Mouse (Mus musculus) layer of hippocampus, adult 18-20 months (tissue): ENCODE data around the gene Dnajb2. TPM values are rescaled to one million over a fixed set of nuclear protein-coding genes. Genes with fewer than 3 reads are reported as not detected.
A peak's percentile ranks its signal among the peaks of the same experiment; 100 is the strongest.

Experiments
- DNase-seq, 2 experiments: peaks; one replicate each; pipeline ENCODE4 v3.0.0; 2022; ENCODE audit warnings: low spot score in 2 of 2
- total RNA-seq, 2 experiments: library from RNA; stranded (reverse); gene quantifications; 2 replicates each; pipeline ENCODE4 v1.2.3; 2021

Dnajb2 gene
- total RNA-seq, 2 experiments from 2014 or later = 93.4 to 100 TPM

DNA sequence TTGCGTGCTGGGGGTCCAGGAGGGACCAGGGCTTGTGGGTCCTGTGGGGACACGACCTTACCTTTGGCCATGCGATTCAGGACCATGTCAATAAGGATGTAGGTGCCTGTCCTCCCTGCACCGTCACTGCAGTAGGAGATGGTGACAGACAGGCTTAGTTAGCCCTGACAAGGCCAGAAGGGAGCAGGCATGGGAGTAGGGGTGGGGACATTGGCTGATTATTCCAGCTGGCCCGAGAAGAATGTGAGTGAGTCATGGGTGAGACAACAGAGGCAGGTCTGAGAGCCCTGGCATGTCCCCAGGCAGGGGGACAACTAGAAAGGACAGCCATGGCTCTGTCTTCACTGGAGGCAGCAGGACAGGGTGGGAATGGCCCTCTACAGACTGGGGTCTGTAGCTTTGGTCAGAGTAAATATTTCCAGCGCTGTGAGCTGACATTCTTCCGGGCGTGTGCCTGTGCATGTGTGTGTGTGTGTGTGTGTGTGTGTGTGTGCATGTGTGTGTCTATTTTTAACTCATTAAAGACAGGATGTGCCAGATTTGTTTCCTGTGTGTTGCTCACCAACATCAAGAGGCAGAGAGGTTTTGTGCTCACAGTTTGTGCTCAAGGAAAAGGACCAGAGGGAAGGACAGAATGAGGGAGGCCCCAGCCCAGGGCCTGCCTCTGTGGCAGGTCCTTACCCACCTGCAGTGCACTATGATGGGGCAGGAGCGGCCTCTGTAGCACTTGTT is 12.0 kb downstream of the Dnajb2 start:
- DNase-seq = peak in 1 of 2 experiments; percentile 63

- no peak for DNase-seq
Observed at GRCm38 (mm10) chr1:75250498-75250897, 14.3 kb downstream of the Dnajb2 start.

DNA sequence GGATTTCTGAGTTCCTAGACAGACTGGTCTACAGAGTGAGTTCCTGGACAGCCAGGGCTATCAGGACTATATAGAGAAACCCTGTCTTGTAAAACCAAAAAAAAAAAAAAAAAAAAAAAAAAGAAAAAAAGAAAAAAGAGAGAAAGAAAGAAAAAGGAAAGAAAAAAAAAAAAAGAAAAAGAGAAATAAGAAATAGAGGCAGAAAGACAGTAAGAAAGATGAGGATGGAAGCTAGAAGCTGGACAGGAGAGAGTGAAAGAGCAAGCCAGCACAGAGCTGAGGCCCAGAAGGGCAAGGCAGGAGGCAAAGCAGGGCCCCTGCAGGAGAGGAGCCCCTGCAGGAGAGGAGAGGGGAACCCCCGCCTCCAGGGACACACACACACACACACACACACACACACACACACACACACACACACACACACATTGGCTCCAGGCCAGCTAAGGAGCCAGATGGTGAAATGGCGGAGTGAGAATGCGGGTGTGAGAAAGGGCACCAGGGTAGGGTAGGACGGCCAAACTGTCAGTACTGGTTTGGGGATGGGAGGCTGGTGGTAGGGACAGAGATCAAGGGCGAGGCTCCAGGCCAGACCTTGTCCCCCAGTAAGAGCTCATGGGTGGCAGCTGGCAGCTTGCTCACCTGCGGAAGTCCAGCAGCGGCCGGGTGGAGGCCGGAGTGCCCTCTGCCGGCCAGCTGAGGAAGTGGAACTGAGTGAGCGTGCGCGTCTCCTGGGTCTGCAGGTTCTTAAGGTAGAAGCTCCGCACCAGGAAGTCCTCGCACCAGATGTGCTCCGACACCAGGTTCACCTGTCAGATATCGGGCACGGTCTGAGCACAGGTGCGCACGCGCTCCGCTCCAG is 15.1 kb downstream of the Dnajb2 start:
- peak in 1 of 2 experiments; percentile 70 for DNase-seq

DNA sequence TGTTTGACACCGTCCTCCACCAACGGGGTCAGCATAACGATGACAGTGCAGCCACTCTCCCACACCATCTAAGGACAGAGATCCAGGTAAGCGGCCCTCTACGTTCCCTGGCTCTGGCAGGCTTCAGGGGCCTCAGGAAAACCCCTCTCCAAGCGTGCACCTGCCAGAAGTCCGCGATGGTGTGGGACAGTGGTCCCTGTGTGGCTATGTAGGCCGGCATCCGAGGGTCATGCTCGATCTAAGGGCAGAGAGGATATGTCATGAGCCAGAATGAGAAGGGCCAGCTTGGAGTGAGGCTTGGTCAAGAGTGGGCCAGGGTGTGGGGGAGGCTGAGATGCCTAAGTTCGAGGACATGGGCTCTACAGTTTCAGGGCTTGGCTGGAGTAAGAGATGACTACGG is 16.1 kb downstream of the Dnajb2 start:
- no peak for DNase-seq

- DNase-seq = no peak
Observed at GRCm38 (mm10) chr1:75253029-75253428, 16.8 kb downstream of the Dnajb2 start.

- DNase-seq = peak; percentile 61 to 90
Observed at GRCm38 (mm10) chr1:75253849-75254624, 17.8 kb downstream of the Dnajb2 start.

- DNase-seq = peak in 1 of 2 experiments; percentile 58
Observed at GRCm38 (mm10) chr1:75254625-75255013, 18.4 kb downstream of the Dnajb2 start.

GRCm38 (mm10) chr1:75255516-75256046 is 19.4 kb downstream of the Dnajb2 start:
- no peak for DNase-seq

DNA sequence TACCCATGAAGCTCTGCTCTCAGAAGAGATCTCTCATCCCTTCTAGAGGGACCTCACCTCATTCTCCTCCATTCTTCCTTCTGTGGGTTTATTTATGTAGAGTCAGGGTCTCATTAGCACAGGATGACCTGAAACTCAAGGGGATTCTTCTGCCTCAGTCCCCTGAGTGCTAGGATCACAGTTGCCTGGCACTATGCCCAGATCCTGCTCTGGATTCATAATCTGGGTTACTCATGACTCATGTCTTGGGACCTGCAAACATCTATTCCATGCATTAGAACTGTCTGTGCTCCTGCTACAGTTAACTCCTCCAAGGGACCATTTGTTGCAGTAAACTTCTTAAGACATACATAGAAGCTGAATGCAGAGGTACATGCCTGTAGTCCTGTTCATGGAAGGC is 25.1 kb downstream of the Dnajb2 start:
- DNase-seq = no peak

DNA sequence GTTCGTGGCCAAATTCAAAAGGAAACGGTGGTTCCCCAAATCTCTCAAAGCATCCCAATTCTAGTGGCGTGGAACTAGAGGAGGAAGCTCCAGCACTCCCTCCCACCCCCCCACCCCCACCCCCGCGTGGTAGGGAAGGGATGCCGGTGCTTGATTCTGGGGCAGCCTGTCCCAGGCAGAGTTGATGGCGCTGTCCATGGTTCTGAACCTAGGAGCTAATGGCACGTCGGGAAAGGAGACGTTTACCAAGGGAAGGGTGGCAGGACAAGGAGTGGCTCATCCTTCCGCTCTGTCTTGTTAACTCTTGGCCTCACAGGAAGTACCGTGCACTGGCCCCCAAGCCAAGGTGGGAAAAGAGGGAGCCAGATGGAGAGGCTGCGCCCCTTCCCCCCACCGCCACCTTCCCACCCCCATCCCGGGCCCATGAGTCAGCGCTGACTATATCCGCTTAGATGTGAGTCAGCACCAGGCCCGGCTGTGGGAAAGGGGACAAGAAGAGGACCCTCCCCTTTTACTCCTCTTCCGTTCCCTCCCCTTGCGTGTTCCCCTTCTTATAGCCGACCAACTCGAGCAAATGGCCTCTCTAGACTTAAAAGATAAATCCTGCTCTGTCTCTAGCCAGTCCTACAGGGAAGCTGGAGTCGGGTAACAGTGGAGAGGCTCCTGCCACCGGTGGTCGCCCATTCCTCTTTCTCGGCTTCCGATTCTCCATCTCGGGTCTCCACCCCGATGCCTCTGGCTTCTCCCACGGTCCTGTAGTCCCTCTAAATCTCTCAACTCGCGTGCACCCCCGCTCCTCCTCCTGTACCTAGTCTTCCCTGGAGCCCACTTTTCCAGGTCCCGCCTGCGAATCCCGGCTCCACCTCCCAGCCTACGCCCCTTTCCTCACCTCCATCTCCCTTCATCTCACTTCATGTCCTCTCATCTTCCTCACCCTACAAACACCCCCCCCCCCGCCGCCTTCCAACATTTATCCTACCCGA is 27.1 kb downstream of the Dnajb2 start:
- DNase-seq = peak in 1 of 2 experiments; percentile 61

GRCm38 (mm10) chr1:75264091-75264880 is 28.1 kb downstream of the Dnajb2 start, which contains the start of gene Ptprn:
TSS of gene Ptprn (minus strand) at chr1:75264502.
- peak; percentile 78 to 79 for DNase-seq

DNA sequence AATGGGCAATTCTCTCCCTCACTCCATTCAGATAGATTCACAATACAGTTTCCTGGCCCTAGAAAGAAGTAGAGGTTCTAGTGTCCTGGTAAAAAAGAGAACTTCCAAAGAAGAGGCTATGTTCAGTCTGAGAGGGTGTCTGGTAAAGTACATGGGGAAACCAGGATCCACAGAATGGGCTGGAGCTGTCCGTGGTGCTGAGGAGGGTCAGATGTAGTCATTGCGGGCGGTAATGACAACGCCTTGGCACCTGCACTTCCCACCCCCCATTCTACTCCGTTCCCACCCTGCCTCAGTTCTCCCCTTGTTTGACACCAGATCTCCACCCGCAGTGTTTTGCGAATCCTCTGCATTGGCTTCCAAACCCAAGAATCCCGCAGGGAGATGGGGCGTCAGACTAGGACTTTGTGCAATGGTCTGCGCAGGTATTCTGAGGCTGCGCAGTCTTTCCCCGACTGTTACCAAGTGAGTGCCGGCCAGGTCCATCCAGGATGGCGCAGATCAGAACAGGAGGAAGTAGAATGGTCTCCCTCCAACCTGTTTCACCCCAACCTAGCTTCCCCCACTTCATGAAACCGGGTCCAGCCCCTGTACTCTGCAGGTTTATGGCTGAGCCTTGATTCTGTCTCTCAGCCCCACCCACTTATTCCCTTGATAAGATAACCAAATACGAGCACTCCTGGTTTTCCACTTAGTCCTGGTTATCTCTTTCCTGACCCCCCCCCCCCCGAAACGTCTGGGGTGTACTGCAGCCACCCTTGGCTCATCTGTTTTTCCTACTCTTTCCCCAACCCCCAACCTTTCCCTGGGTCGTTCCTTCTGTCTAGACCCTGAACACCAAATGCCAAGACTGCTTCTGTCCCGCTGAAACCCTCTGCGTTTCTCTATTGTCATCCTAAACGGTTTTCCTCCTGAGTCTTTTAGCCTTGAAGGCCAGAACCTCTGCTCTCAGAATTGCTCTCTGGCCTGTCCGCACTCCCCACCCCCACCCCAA is 41.3 kb downstream of the Dnajb2 start:
- no peak for DNase-seq

- no peak for DNase-seq
Observed at GRCm38 (mm10) chr1:75278228-75278627, 42.0 kb downstream of the Dnajb2 start, which contains the start of gene Resp18. TSS of gene Resp18 (minus strand) at chr1:75278415.

DNA sequence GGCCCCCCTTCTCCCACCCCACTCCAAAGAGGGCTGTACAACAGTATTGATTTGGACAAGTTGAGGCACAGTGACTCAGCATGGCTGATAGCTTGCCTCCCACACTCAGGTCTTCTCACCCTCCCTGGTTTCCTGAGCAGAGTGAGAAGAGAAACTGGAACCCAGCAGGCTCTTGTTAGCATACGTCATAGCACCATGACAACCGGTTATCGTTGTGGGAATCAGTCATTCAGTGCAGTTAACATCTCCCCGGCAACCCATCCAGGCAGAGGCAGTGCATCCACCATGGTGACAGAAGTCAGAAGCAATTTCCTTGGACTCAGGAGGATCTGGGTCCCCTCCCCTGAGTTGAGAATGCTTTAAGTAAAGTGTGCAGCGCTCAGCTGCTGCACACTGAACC is 46.8 kb downstream of the Dnajb2 start:
- DNase-seq = peak; percentile 38 to 49

DNA sequence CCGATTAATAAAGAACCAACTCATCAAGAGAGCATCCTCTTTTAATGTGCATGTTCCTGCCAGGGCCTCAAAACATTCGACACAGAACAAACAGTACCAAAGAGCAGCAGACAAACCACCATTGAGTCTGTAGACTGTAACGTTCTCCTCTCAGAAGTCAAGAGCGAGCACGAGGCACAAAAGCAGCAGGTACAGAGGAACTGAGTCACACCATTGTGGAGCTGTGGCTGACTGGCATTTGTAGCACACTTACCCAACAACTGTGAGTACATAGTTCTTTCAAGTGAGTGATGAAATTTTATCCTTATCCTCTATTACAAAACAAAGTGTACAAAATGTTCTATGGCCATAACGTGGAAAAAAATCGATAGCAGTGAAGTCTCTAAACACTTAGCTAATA is 48.7 kb downstream of the Dnajb2 start:
- no peak for DNase-seq

DNA sequence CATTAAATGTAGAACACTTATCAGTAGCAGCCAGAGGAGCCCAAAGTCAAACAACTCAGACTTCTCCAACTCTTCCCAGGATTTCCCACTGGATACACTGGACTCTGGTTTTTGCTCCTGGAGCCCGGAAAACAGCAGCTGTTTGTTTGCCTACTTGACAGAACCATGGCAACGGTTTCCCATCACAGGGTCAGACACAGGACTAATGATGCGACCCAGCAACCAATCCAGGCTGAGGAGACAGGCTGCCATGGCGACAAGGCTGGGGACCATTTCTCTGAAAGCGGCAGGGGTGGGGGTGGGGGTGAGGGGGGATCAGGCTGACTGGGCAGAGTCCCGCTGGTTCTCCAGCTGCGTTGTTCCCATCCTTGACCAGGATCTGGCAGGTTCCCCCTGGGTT is 53.2 kb downstream of the Dnajb2 start:
- peak; percentile 37 to 54 for DNase-seq

GRCm38 (mm10) chr1:75289888-75290431 is 53.8 kb downstream of the Dnajb2 start:
- no peak for DNase-seq

DNA sequence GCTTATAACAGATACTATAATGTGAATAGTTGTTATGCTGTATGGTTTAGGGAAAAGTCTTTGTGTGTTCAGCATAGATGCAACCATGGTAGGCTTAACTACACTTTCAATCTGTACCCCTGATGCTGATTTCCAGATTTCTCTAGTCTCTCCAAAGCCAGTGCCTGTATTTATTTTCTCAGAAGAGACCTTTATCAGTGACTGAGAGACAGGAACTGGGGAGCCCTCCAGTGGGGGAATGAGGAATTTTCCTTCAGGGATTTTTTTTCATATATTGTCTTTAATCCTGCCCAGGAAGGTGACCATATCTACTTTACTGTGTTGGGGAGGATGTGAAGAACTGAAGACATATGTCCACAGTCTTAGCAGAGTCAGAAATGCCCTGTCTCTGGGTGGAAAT is 54.4 kb downstream of the Dnajb2 start:
- peak; percentile 44 to 86 for DNase-seq
